Mouse (Mus musculus) liver, adult 2 months (tissue): ENCODE results near the gene Cttn. TPM values are rescaled to one million over a fixed set of nuclear protein-coding genes. Genes with fewer than 3 reads are reported as not detected.

ENCODE experiments used
- DNase-seq: peaks from one replicate; pipeline ENCODE4 v3.0.0-alpha.2; 2011; ENCODE audit warnings: low read depth, low spot score; ENCODE audit errors: extremely low read depth
- H3K27ac ChIP-seq: fragments of 200-500 bp; replicated peaks from 2 replicates; pipeline ENCODE4 v1.5.1; 2012; ENCODE audit warnings: low read depth, mild to moderate bottlenecking, control low read depth, inconsistent platforms, low read length; ENCODE audit not compliant: insufficient read depth
- H3K27me3 ChIP-seq: fragments of 200-500 bp; 2 replicates; pipeline ENCODE4 v1.6.1; 2012; ENCODE audit warnings: mild to moderate bottlenecking, moderate library complexity, low read length, inconsistent platforms; ENCODE audit not compliant: control insufficient read depth, insufficient read depth
- H3K36me3 ChIP-seq: fragments of 200-500 bp; 2 replicates; pipeline ENCODE4 v1.6.1; 2012; ENCODE audit warnings: low read length, inconsistent platforms; ENCODE audit not compliant: control insufficient read depth, insufficient read depth
- H3K4me1 ChIP-seq: fragments of 200-500 bp; 2 replicates; pipeline ENCODE4 v1.6.1; 2011; ENCODE audit warnings: low read length; ENCODE audit not compliant: control insufficient read depth, insufficient read depth
- H3K4me3 ChIP-seq: fragments of 200-500 bp; 2 replicates; pipeline ENCODE4 v1.5.1; 2011; ENCODE audit warnings: low read depth, mild to moderate bottlenecking, control low read depth, low read length, moderate library complexity; ENCODE audit not compliant: insufficient read depth
- H3K79me2 ChIP-seq: fragments of 200-500 bp; 2 replicates; pipeline ENCODE4 v1.6.1; 2012; ENCODE audit warnings: inconsistent platforms, mild to moderate bottlenecking, low read length, moderate library complexity; ENCODE audit not compliant: control insufficient read depth, insufficient read depth
- H3K9ac ChIP-seq: fragments of 200-500 bp; 2 replicates; pipeline ENCODE4 v1.6.1; 2012; ENCODE audit warnings: low read depth, mild to moderate bottlenecking, control low read depth, inconsistent platforms, low read length
- CTCF ChIP-seq: fragments of 200-500 bp; IDR thresholded peaks from 2 replicates; pipeline ENCODE4 v1.5.1; 2011; ENCODE audit warnings: low read depth, low read length, control low read depth
- POLR2A ChIP-seq: fragments of 200-500 bp; IDR thresholded peaks from 2 replicates; pipeline ENCODE4 v1.6.1; 2011; ENCODE audit warnings: low read length, control low read depth; ENCODE audit not compliant: insufficient read depth; ENCODE audit errors: extremely low read depth
- WGBS: fragments of 180-500 bp; shearing (Covaris S2); methylation state at CpG from one replicate; pipeline ENCODE4 v1.1.7; 2018; 5-methylcytosine and 5-hydroxymethylcytosine counted together
- polyA plus RNA-seq: library from polyadenylated mRNA; depleted of rRNA; stranded (reverse); fragments of >200 nt; gene quantifications from 2 replicates; pipeline ENCODE4 v1.2.3, GENCODE M21; 2012
- total RNA-seq: library from RNA; depleted of rRNA; stranded (reverse); fragments of >200 nt; gene quantifications from 2 replicates; pipeline ENCODE4 v1.2.3, GENCODE M21; 2014

Cttn gene
- total and polyA plus RNA-seq, 2 experiments, result 26.6 to 36.1 TPM

- WGBS, result 71% methylated on average over 1 of the region's 1 CpGs
- Histone ChIP-seq H3K9ac (no peak overlapping the region), H3K27me3 (no peaks in the 10 kb centered on the region), H3K4me1 (no peaks in the 10 kb centered on the region), H3K79me2 (no peaks in the 10 kb centered on the region), H3K4me3 (no peak overlapping the region), H3K27ac (no peak overlapping the region), H3K36me3 (peaks cover 39% of the 10 kb centered on the region)
- TF ChIP-seq POLR2A (no peak), CTCF (no peak)
- no peak for DNase-seq
Observed at GRCm38 (mm10) chr7:144492931-144493330, 22.1 kb upstream of the Cttn start.

GRCm38 (mm10) chr7:144490201-144490873, 19.5 kb upstream of the Cttn start:
- WGBS, result 92% methylated on average over 8 of the region's 8 CpGs
- no peaks in the 10 kb centered on the region for H3K4me1 ChIP-seq
- no peak for TF ChIP-seq CTCF
- TF ChIP-seq POLR2A, result no peak

GRCm38 (mm10) chr7:144489067-144489774, 18.4 kb upstream of the Cttn start:
- Histone ChIP-seq H3K4me1 (no peaks in the 10 kb centered on the region), H3K79me2 (no peaks in the 10 kb centered on the region), H3K9ac (no peak overlapping the region), H3K36me3 (peaks cover 34% of the 10 kb centered on the region), H3K27me3 (no peaks in the 10 kb centered on the region), H3K4me3 (no peak overlapping the region), H3K27ac (no peak overlapping the region)
- TF ChIP-seq POLR2A (no peak), CTCF (no peak)
- WGBS, result 78% methylated on average over 6 of the region's 6 CpGs
- DNase-seq, result peak; percentile 17

More at GRCm38 (mm10) chr7:144490201-144490873, 19.5 kb upstream of the Cttn start:
- Histone ChIP-seq H3K27ac (no peak overlapping the region), H3K9ac (no peak overlapping the region), H3K79me2 (no peaks in the 10 kb centered on the region), H3K36me3 (peaks cover 27% of the 10 kb centered on the region), H3K27me3 (no peaks in the 10 kb centered on the region), H3K4me3 (no peak overlapping the region)
- no peak for DNase-seq

- Histone ChIP-seq H3K27ac (no peak overlapping the region), H3K9ac (no peak overlapping the region), H3K79me2 (no peaks in the 10 kb centered on the region), H3K27me3 (no peaks in the 10 kb centered on the region), H3K4me1 (no peaks in the 10 kb centered on the region), H3K4me3 (no peak overlapping the region), H3K36me3 (peaks cover 41% of the 10 kb centered on the region)
- no peak for TF ChIP-seq CTCF
- no peak for TF ChIP-seq POLR2A
- DNase-seq, result no peak
Observed at GRCm38 (mm10) chr7:144480314-144480713, 9.5 kb upstream of the Cttn start.

- peaks cover 35% of the 10 kb centered on the region for H3K36me3 ChIP-seq
- 100% methylated on average over 1 of the region's 1 CpGs for WGBS
Observed at GRCm38 (mm10) chr7:144479569-144479968, 8.8 kb upstream of the Cttn start.

GRCm38 (mm10) chr7:144475741-144476140, 4.9 kb upstream of the Cttn start:
- peak; percentile 29 for DNase-seq
- H3K9ac ChIP-seq, result no peak overlapping the region
- H3K27ac ChIP-seq, result no peak overlapping the region
- TF ChIP-seq CTCF (no peak), POLR2A (no peak)
- no peak overlapping the region for H3K4me3 ChIP-seq
- peaks cover 10% of the 10 kb centered on the region for H3K36me3 ChIP-seq
- WGBS, result 76% methylated on average over 3 of the region's 3 CpGs
- no peaks in the 10 kb centered on the region for H3K4me1 ChIP-seq
- H3K27me3 ChIP-seq, result no peaks in the 10 kb centered on the region
- no peaks in the 10 kb centered on the region for H3K79me2 ChIP-seq

More at GRCm38 (mm10) chr7:144479569-144479968, 8.8 kb upstream of the Cttn start:
- Histone ChIP-seq H3K27ac (no peak overlapping the region), H3K27me3 (no peaks in the 10 kb centered on the region), H3K4me1 (no peaks in the 10 kb centered on the region), H3K9ac (no peak overlapping the region), H3K79me2 (no peaks in the 10 kb centered on the region), H3K4me3 (no peak overlapping the region)
- no peak for DNase-seq
- TF ChIP-seq POLR2A (no peak), CTCF (no peak)
